Mouse (Mus musculus) ES-E14 (cell line): ENCODE data around the gene Il2ra.

Experiments
- CHD2 ChIP-seq: IDR thresholded peaks from 2 replicates; pipeline ENCODE4 v1.6.1; 2014; ENCODE audit warnings: mild to moderate bottlenecking, low read depth, low read length, inconsistent platforms
- HCFC1 ChIP-seq: IDR thresholded peaks from 2 replicates; pipeline ENCODE4 v1.6.1; 2012; ENCODE audit warnings: low read length, inconsistent platforms, borderline replicate concordance; ENCODE audit not compliant: insufficient read depth
- MAFK ChIP-seq: IDR thresholded peaks from 2 replicates; pipeline ENCODE4 v1.6.1; 2014; ENCODE audit warnings: mild to moderate bottlenecking, low read depth, low read length, inconsistent platforms; ENCODE audit not compliant: insufficient read depth
- ZC3H11A ChIP-seq: IDR thresholded peaks from 2 replicates; pipeline ENCODE4 v1.6.1; 2012; ENCODE audit warnings: low read depth, mild to moderate bottlenecking, inconsistent platforms, low read length, borderline replicate concordance
- ZNF384 ChIP-seq: IDR thresholded peaks from 2 replicates; pipeline ENCODE4 v1.6.1; 2012; ENCODE audit warnings: low read depth, low read length, inconsistent platforms

DNA sequence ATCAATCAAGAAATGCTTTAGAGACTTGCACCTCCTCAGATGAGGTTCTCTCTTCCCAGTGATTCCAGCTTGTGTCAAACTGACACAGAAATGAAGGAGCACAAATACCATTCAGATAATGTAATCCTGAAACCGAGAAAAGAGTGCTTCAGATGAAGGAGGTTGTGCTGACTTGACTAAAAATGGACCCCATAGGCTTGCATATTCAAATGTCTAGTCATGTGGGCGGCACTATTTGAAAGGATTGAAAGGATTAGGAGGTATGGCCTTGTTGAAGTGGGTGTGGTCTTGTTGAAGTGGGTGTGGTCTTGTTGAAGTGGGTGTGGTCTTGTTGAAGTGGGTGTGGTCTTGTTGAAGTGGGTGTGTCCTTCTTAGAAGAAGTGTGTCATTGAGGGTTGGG lies 57.3 kb downstream of the Il2ra start:
- TF ChIP-seq MAFK (peak; percentile 87), HCFC1 (no peak), ZNF384 (no peak), CHD2 (no peak), ZC3H11A (no peak)
